Mouse (Mus musculus) MEL (cell line): Measurements from ENCODE around the gene BC052040. TPM values are rescaled to one million over a fixed set of nuclear protein-coding genes. Genes with fewer than 3 reads are reported as not detected.

Experiments used
- DNase-seq: peaks from one replicate; pipeline ENCODE4 v3.0.0; 2011; ENCODE audit warnings: low read depth, low spot score
- H3K27ac ChIP-seq: 2 replicates; pipeline ENCODE4 v1.5.1; 2012; ENCODE audit warnings: low read depth, mild to moderate bottlenecking, control low read depth, low read length, moderate library complexity; ENCODE audit not compliant: control insufficient read depth
- H3K27me3 ChIP-seq, 2 experiments: fragments of 150-350 bp in 1 of 2; sonication (generic) in 1 of 2; 2 replicates each; pipeline ENCODE4 v1.6.1; 2012; ENCODE audit warnings: low read length in 2 of 2, mild to moderate bottlenecking in 2 of 2, improper control_type of control experiment in 1 of 2, moderate library complexity in 1 of 2; ENCODE audit not compliant: insufficient read depth in 2 of 2, control insufficient read depth in 1 of 2
- H3K36me3 ChIP-seq, 2 experiments: 2 replicates each; pipeline ENCODE4 v1.6.1; 2012 to 2014; ENCODE audit warnings: low read length in 2 of 2, improper control_type of control experiment in 1 of 2, inconsistent platforms in 1 of 2, mild to moderate bottlenecking in 1 of 2; ENCODE audit not compliant: insufficient read depth in 2 of 2, control insufficient read depth in 1 of 2
- H3K4me1 ChIP-seq, 2 experiments: fragments of 150-350 bp in 1 of 2; sonication (generic) in 1 of 2; 2 replicates each; pipeline ENCODE4 v1.6.1; 2012; ENCODE audit warnings: low read length in 2 of 2, improper control_type of control experiment in 1 of 2, mild to moderate bottlenecking in 1 of 2; ENCODE audit not compliant: insufficient read depth in 2 of 2, control insufficient read depth in 1 of 2
- H3K4me3 ChIP-seq, 2 experiments: fragments of 150-350 bp in 1 of 2; sonication (generic) in 1 of 2; 2 replicates each; pipeline ENCODE4 v1.5.1; 2012; ENCODE audit warnings: low read depth in 2 of 2, low read length in 2 of 2, mild to moderate bottlenecking in 2 of 2, moderate library complexity in 2 of 2, control low read depth in 1 of 2, improper control_type of control experiment in 1 of 2; ENCODE audit not compliant: control insufficient read depth in 1 of 2, insufficient read depth in 1 of 2
- H3K79me2 ChIP-seq: 2 replicates; pipeline ENCODE4 v1.6.1; 2012; ENCODE audit warnings: mild to moderate bottlenecking, low read length, moderate library complexity; ENCODE audit not compliant: control insufficient read depth, poor library complexity, insufficient read depth
- H3K9ac ChIP-seq: 2 replicates; pipeline ENCODE4 v1.6.1; 2012; ENCODE audit warnings: low read depth, mild to moderate bottlenecking, control low read depth, low read length, moderate library complexity; ENCODE audit not compliant: control insufficient read depth, poor library complexity, severe bottlenecking
- H3K9me3 ChIP-seq: fragments of 150-350 bp; sonication (generic); replicated peaks from 2 replicates; pipeline ENCODE4 v1.6.1; 2012; ENCODE audit warnings: mild to moderate bottlenecking, low read length, improper control_type of control experiment, moderate library complexity; ENCODE audit not compliant: insufficient read depth
- CTCF ChIP-seq, 3 experiments: IDR thresholded peaks in 2 of 3; conservative IDR thresholded peaks in 1 of 3; 2 replicates each; pipeline ENCODE4 v1.5.1; 2011 to 2012; ENCODE audit warnings: low read length in 3 of 3, low read depth in 2 of 3, mild to moderate bottlenecking in 2 of 3, improper control_type of control experiment in 1 of 3, inconsistent platforms in 1 of 3, mixed read lengths in 1 of 3, moderate library complexity in 1 of 3; ENCODE audit not compliant: control insufficient read depth in 1 of 3, insufficient read depth in 1 of 3, poor library complexity in 1 of 3, severe bottlenecking in 1 of 3
- ELF1 ChIP-seq: IDR thresholded peaks from 2 replicates; pipeline ENCODE4 v1.6.1; 2014; ENCODE audit warnings: low read depth, mild to moderate bottlenecking, inconsistent platforms, low read length, improper control_type of control experiment, moderate library complexity
- HCFC1 ChIP-seq: IDR thresholded peaks from 2 replicates; pipeline ENCODE4 v1.6.1; 2012; ENCODE audit warnings: low read depth, mild to moderate bottlenecking, inconsistent platforms, low read length, improper control_type of control experiment, moderate library complexity
- JUND ChIP-seq: IDR thresholded peaks from 2 replicates; pipeline ENCODE4 v1.6.1; 2011; ENCODE audit warnings: low read depth, mild to moderate bottlenecking, improper control_type of control experiment, low read length
- KAT2A ChIP-seq: conservative IDR thresholded peaks from 2 replicates; pipeline ENCODE4 v1.6.1; 2012; ENCODE audit warnings: low read depth, low read length, improper control_type of control experiment, inconsistent platforms
- MAX ChIP-seq: IDR thresholded peaks from 2 replicates; pipeline ENCODE4 v1.6.1; 2011; ENCODE audit warnings: low read length, improper control_type of control experiment
- MAZ ChIP-seq: IDR thresholded peaks from 2 replicates; pipeline ENCODE4 v1.6.1; 2012; ENCODE audit warnings: low read depth, mild to moderate bottlenecking, inconsistent platforms, low read length, improper control_type of control experiment
- MEF2A ChIP-seq: IDR thresholded peaks from 2 replicates; pipeline ENCODE4 v1.6.1; 2014; ENCODE audit warnings: low read depth, mild to moderate bottlenecking, inconsistent platforms, low read length, improper control_type of control experiment; ENCODE audit not compliant: poor library complexity, insufficient replicate concordance, severe bottlenecking; ENCODE audit errors: extremely low read depth
- MXI1 ChIP-seq: IDR thresholded peaks from 2 replicates; pipeline ENCODE4 v1.6.1; 2011; ENCODE audit warnings: mild to moderate bottlenecking, low read depth, low read length, improper control_type of control experiment
- MYB ChIP-seq: IDR thresholded peaks from 2 replicates; pipeline ENCODE4 v1.6.1; 2011; ENCODE audit warnings: mild to moderate bottlenecking, low read depth, low read length, improper control_type of control experiment
- POLR2A ChIP-seq, 2 experiments: IDR thresholded peaks; 2 replicates each; pipeline ENCODE4 v1.6.1; 2011 to 2012; ENCODE audit warnings: low read length in 2 of 2, mild to moderate bottlenecking in 2 of 2, control low read depth in 1 of 2, improper control_type of control experiment in 1 of 2, low read depth in 1 of 2, moderate library complexity in 1 of 2; ENCODE audit not compliant: control insufficient read depth in 1 of 2, insufficient read depth in 1 of 2, poor library complexity in 1 of 2
- POLR2AphosphoS5 ChIP-seq: IDR thresholded peaks from 2 replicates; pipeline ENCODE4 v1.6.1; 2012; ENCODE audit warnings: low read depth, borderline replicate concordance, mild to moderate bottlenecking, inconsistent platforms, low read length, moderate library complexity, mixed read lengths
- RAD21 ChIP-seq: IDR thresholded peaks from 2 replicates; pipeline ENCODE4 v1.6.1; 2011; ENCODE audit warnings: mild to moderate bottlenecking, low read depth, low read length, improper control_type of control experiment
- RCOR1 ChIP-seq: IDR thresholded peaks from 2 replicates; pipeline ENCODE4 v1.6.1; 2012; ENCODE audit warnings: low read depth, mild to moderate bottlenecking, inconsistent platforms, low read length, improper control_type of control experiment
- SMC3 ChIP-seq: IDR thresholded peaks from 2 replicates; pipeline ENCODE4 v1.6.1; 2011; ENCODE audit warnings: low read depth, low read length, improper control_type of control experiment
- TAL1 ChIP-seq: IDR thresholded peaks from 2 replicates; pipeline ENCODE4 v1.6.1; 2012; ENCODE audit warnings: mild to moderate bottlenecking, inconsistent platforms, low read length, moderate library complexity, mixed read lengths
- TBP ChIP-seq: IDR thresholded peaks from 2 replicates; pipeline ENCODE4 v1.8.0; 2011; ENCODE audit warnings: low read depth, low read length, improper control_type of control experiment
- TCF12 ChIP-seq: IDR thresholded peaks from 2 replicates; pipeline ENCODE4 v1.6.1; 2014; ENCODE audit warnings: low read depth, mild to moderate bottlenecking, inconsistent platforms, low read length, improper control_type of control experiment, moderate library complexity
- UBTF ChIP-seq: IDR thresholded peaks from 2 replicates; pipeline ENCODE4 v1.6.1; 2012; ENCODE audit warnings: low read depth, mild to moderate bottlenecking, inconsistent platforms, low read length, improper control_type of control experiment, moderate library complexity, borderline replicate concordance; ENCODE audit not compliant: insufficient read depth
- USF2 ChIP-seq, 2 experiments: IDR thresholded peaks; 2 replicates each; pipeline ENCODE4 v1.6.1; 2011 to 2012; ENCODE audit warnings: improper control_type of control experiment in 2 of 2, low read length in 2 of 2, borderline replicate concordance in 1 of 2, inconsistent platforms in 1 of 2, low read depth in 1 of 2, mild to moderate bottlenecking in 1 of 2; ENCODE audit not compliant: insufficient read depth in 1 of 2
- ZKSCAN1 ChIP-seq: IDR thresholded peaks from 2 replicates; pipeline ENCODE4 v1.6.1; 2012; ENCODE audit warnings: low read depth, mild to moderate bottlenecking, inconsistent platforms, low read length, improper control_type of control experiment, moderate library complexity
- polyA plus RNA-seq, 2 experiments: library from polyadenylated mRNA; stranded (reverse) in 1 of 2; unstranded in 1 of 2; fragments of >175 nt in 1 of 2; fragments of >200 nt in 1 of 2; gene quantifications; 2 replicates each; pipeline versions ENCODE4 v1.2.1 to v1.2.4; 2012; ENCODE audit warnings: low replicate concordance in 2 of 2, low read depth in 1 of 2; ENCODE audit not compliant: insufficient read length in 2 of 2, insufficient read depth in 1 of 2, missing spikeins in 1 of 2
- total RNA-seq: library from RNA; depleted of rRNA; stranded (reverse); fragments of 300-350 nt; gene quantifications from 2 replicates; pipeline ENCODE4 v1.2.3, GENCODE M21; 2012

The BC052040 gene
- total and polyA plus RNA-seq, 3 experiments: 5.3 to 18.2 TPM; not detected in 1

DNA sequence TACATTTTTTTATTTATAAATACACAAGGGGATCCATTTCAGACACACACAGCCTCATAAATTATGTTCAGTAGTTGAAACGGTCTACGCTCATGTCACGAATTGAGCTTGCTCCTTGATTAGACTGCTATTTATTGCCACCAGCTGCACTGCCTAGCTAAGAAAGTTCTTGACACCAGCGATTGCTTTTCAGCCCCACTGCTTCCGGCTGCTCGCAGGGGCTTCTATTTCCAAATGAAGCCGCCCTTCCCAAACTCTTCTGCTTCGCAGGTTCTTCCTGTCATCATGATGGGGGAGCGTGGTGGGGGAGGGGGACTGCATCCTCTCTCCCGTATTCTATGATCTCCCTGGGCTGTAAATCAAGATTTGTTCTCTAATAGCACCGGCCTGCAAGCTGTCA is 231.8 kb downstream of the BC052040 start:
- Histone ChIP-seq H3K4me1 (no peaks in the 10 kb centered on the region), H3K27ac (no peak overlapping the region), H3K9ac (no peak overlapping the region), H3K9me3 (no peaks in the 10 kb centered on the region), H3K36me3 (no peaks in the 10 kb centered on the region), H3K4me3 (no peak overlapping the region), H3K27me3 (no peaks in the 10 kb centered on the region; a peak in 1 of 4 replicates), H3K79me2 (no peaks in the 10 kb centered on the region)
- no peak for DNase-seq
- TF ChIP-seq TBP: no peak
- no peak for TF ChIP-seq SMC3
- TF ChIP-seq HCFC1: no peak
- TF ChIP-seq TAL1: no peak
- no peak for TF ChIP-seq MEF2A
- no peak for TF ChIP-seq ELF1
- no peak for TF ChIP-seq RCOR1
- no peak for TF ChIP-seq ZKSCAN1
- TF ChIP-seq TCF12: no peak
- TF ChIP-seq CTCF (IDR thresholded peaks at IDR 0.05 in 2 of 3, conservative IDR thresholded peaks at IDR 0.05 in 1 of 3; ENCODE audit: control insufficient read depth in 1 of 3, insufficient read depth in 1 of 3, low read depth in 2 of 3, low read length in 3 of 3, poor library complexity in 1 of 3, severe bottlenecking in 1 of 3): no peak
- TF ChIP-seq USF2 (IDR thresholded peaks at IDR 0.05; ENCODE audit: borderline replicate concordance in 1 of 2, insufficient read depth in 1 of 2, low read depth in 1 of 2, low read length in 2 of 2): no peak
- no peak for TF ChIP-seq POLR2AphosphoS5
- TF ChIP-seq POLR2A (IDR thresholded peaks at IDR 0.05; ENCODE audit: control insufficient read depth in 1 of 2, insufficient read depth in 1 of 2, low read depth in 1 of 2, low read length in 2 of 2, poor library complexity in 1 of 2): no peak

GRCm38 (mm10) chr2:115813721-115814120 is 232.2 kb downstream of the BC052040 start:
- no peaks in the 10 kb centered on the region for H3K36me3 ChIP-seq
- TF ChIP-seq MXI1: no peak
- TF ChIP-seq KAT2A: no peak
- no peak for TF ChIP-seq MAX
- TF ChIP-seq MAZ: no peak
- no peak for TF ChIP-seq SMC3
- no peak for TF ChIP-seq UBTF
- TF ChIP-seq JUND: no peak
- TF ChIP-seq MYB: no peak
- TF ChIP-seq USF2 (IDR thresholded peaks at IDR 0.05; ENCODE audit: borderline replicate concordance in 1 of 2, insufficient read depth in 1 of 2, low read depth in 1 of 2, low read length in 2 of 2): no peak
- TF ChIP-seq RAD21: no peak
- DNase-seq: no peak
- H3K4me3 ChIP-seq: no peak overlapping the region
- H3K9ac ChIP-seq: no peak overlapping the region
- no peaks in the 10 kb centered on the region for H3K9me3 ChIP-seq
- H3K4me1 ChIP-seq: no peaks in the 10 kb centered on the region
- H3K27me3 ChIP-seq: no peaks in the 10 kb centered on the region; a peak in 1 of 4 replicates
- H3K27ac ChIP-seq: no peak overlapping the region
- H3K79me2 ChIP-seq: no peaks in the 10 kb centered on the region
